Mouse (Mus musculus) cortical plate, adult 2 months (tissue): ENCODE measurements around the gene Iqck. TPM values are rescaled to one million over a fixed set of nuclear protein-coding genes. Genes with fewer than 3 reads are reported as not detected.

Experiments
- H3K27ac ChIP-seq: fragments of 200-500 bp; 2 replicates; pipeline ENCODE4 v1.5.1; 2012; ENCODE audit warnings: low read length, control low read depth, inconsistent platforms; ENCODE audit not compliant: insufficient read depth
- H3K4me1 ChIP-seq: fragments of 200-500 bp; 2 replicates; pipeline ENCODE4 v1.6.1; 2011; ENCODE audit warnings: low read length; ENCODE audit not compliant: control insufficient read depth, insufficient read depth
- H3K4me3 ChIP-seq: fragments of 200-500 bp; 2 replicates; pipeline ENCODE4 v1.5.1; 2011; ENCODE audit warnings: mild to moderate bottlenecking, low read length, control low read depth; ENCODE audit not compliant: insufficient read depth
- CTCF ChIP-seq: fragments of 200-500 bp; IDR thresholded peaks from 2 replicates; pipeline ENCODE4 v1.5.1; 2011; ENCODE audit warnings: mild to moderate bottlenecking, control low read depth, low read length; ENCODE audit not compliant: insufficient read depth; ENCODE audit errors: extremely low read depth
- POLR2A ChIP-seq: fragments of 200-500 bp; IDR thresholded peaks from 2 replicates; pipeline ENCODE4 v1.6.1; 2011; ENCODE audit warnings: mild to moderate bottlenecking, low read length, control low read depth; ENCODE audit not compliant: insufficient read depth; ENCODE audit errors: extremely low read depth
- polyA plus RNA-seq: library from polyadenylated mRNA; depleted of rRNA; stranded (reverse); fragments of >200 nt; gene quantifications from 2 replicates; pipeline ENCODE4 v1.2.3, GENCODE M21; 2012

The Iqck gene
- polyA plus RNA-seq, 1 experiment = 8.0 TPM

- TF ChIP-seq POLR2A = no peak
- no peak for TF ChIP-seq CTCF
- Histone ChIP-seq H3K4me1 (peaks cover 5% of the 10 kb centered on the region), H3K27ac (no peak overlapping the region), H3K4me3 (no peak overlapping the region)
Observed at GRCm38 (mm10) chr7:118849543-118850250, 5.9 kb upstream of the Iqck start.

- Histone ChIP-seq H3K4me3 (no peak overlapping the region), H3K4me1 (peaks cover 5% of the 10 kb centered on the region), H3K27ac (no peak overlapping the region)
- TF ChIP-seq POLR2A (no peak), CTCF (no peak)
Observed at GRCm38 (mm10) chr7:118850676-118851290, 4.8 kb upstream of the Iqck start.

GRCm38 (mm10) chr7:118851571-118851970 lies 4.0 kb upstream of the Iqck start:
- no peak for TF ChIP-seq CTCF
- no peak for TF ChIP-seq POLR2A
- H3K27ac ChIP-seq = no peak overlapping the region
- H3K4me3 ChIP-seq = no peak overlapping the region

GRCm38 (mm10) chr7:118852611-118853010 lies 2.9 kb upstream of the Iqck start:
- peaks cover 5% of the 10 kb centered on the region for H3K4me1 ChIP-seq
- no peak overlapping the region for H3K4me3 ChIP-seq
- TF ChIP-seq CTCF (no peak), POLR2A (no peak)
- no peak overlapping the region for H3K27ac ChIP-seq

More at GRCm38 (mm10) chr7:118851571-118851970, 4.0 kb upstream of the Iqck start:
- H3K4me1 ChIP-seq = peaks cover 5% of the 10 kb centered on the region

DNA sequence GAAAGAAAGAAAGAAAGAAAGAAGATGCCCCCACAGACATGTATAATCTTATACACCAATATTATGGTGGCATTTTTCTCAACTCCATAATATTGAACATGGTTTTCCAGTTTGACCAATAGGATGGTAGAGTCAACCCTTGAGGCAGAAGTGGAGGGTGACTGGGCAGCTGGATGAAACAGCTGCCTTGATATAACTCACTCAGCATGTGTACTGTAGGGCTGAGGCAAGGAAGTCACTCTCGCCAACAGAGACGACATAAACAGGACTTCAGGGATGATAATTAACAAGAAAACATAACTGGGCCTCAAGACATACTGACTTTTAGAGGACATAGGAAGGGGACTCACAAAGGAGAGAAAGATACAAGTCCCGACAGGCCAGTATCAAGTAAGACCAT lies 946 bp upstream of the Iqck start:
- TF ChIP-seq POLR2A (no peak), CTCF (no peak)
- peaks cover 5% of the 10 kb centered on the region for H3K4me1 ChIP-seq
- no peak overlapping the region for H3K27ac ChIP-seq
- peak overlapping the region; percentile 74 for H3K4me3 ChIP-seq

- H3K4me1 ChIP-seq = peaks cover 2% of the 10 kb centered on the region; the same call in 1 of the 2 replicates
- H3K4me3 ChIP-seq = peak within 1 kb of the TSS; percentile 74
- TF ChIP-seq POLR2A (no peak), CTCF (no peak)
- 0 out of 2 replicates have a peak within 1 kb of the TSS, but pooled peaks have one; percentile 22 for H3K27ac ChIP-seq
Observed at GRCm38 (mm10) chr7:118855877-118856304, 339 bp downstream of the Iqck start, which contains the start of gene Knop1. Gene Knop1 (minus strand): TSS chr7:118856254.

DNA sequence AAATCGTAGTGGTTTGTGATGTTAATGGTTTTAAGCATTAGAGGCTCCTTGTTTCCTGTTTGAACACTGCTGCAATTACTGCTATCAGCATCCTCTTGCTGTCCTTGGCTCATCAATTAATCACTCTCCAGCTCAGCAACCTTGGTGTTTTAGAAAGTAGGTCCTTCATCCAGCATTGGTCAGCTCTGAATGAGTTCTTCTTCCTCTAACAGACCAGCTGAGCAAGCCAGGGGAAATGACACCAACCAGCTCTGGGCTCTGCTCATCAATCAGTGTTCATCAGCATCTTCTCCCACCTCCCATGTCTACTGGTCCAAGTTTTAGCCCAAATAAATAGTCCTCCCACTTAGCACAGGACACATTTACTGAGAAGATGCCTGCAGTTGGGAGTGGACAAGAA lies 3.1 kb downstream of the Iqck start:
- Histone ChIP-seq H3K27ac (no peak overlapping the region), H3K4me1 (peaks cover 2% of the 10 kb centered on the region; the same call in 1 of the 2 replicates), H3K4me3 (no peak overlapping the region)
- TF ChIP-seq POLR2A (no peak), CTCF (no peak)

DNA sequence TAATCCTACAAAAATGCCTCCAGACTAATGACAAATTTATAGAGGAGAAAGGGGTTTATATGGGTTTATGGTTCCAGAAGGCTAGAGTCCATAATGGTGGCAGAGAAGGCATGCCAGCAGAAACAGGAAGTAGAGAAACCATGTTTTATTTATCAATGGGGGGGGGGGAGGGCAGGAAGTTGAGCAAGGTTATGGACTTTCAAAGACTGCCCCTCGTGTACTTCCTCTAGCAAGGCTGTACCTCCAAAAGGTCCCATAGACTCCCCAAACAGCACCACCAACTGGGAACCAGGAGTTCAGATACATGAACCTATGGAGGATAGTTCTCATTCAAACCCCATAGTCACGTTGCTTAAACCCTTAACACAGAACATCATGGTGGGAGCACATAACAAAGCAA lies 9.8 kb downstream of the Iqck start:
- H3K4me1 ChIP-seq = no peaks in the 10 kb centered on the region
- H3K27ac ChIP-seq = no peak overlapping the region
- no peak for TF ChIP-seq CTCF
- TF ChIP-seq POLR2A = no peak
- no peak overlapping the region for H3K4me3 ChIP-seq

- TF ChIP-seq POLR2A (no peak), CTCF (peak; percentile 31)
- H3K27ac ChIP-seq = no peak overlapping the region
- no peak overlapping the region for H3K4me3 ChIP-seq
- no peaks in the 10 kb centered on the region for H3K4me1 ChIP-seq
Observed at GRCm38 (mm10) chr7:118879466-118880029, 24.0 kb downstream of the Iqck start.
